ENCODE assay signal across 20 mouse cellular contexts in the genomic region with DNA sequence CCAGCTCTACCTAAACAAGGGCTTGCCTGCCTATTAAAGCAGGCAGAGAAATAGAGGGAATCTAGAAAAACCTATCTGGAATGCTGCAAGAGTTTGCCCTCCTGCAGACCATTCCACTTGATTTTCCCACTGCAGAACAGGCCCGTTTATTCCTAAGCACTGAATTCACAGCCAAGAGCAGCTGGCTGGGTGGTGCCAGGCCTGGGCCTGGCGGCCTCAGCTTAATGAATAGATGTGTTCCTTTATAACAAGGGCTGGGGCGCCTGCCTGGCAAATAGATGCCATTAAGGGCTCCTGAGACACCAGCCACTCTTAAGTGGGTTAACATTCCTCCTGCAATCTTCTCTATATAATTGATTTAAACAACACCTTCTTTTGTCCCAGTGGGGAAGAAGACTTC.
DNase-seq lines count a peak whose midpoint lies in the region; ATAC-seq and TF ChIP-seq lines count a peak whose summit lies in the region.
"Had no signal": no experiment of that assay in that cellular context is flagged by ENCODE, and none has a peak within 500 bp of the region (broad histone marks: within the 10 kb centered on the region; RNA-seq: fewer than 3 reads in every experiment).

No protein-coding gene starts in this region.

- H3K4me1 ChIP-seq in hindbrain, embryonic 15.5 days (replicated peaks) = peaks cover 50% of the 10 kb centered on the region
- H3K4me1 ChIP-seq in hindbrain, embryonic 12.5 days = peaks cover 39% of the 10 kb centered on the region
- H3K4me1 ChIP-seq in midbrain, postnatal 0 days (ENCODE audit: insufficient read depth, low read length) = peaks cover 3% of the 10 kb centered on the region; the same call in 1 of the 2 replicates
- peaks cover 38% of the 10 kb centered on the region for H3K4me1 ChIP-seq in midbrain, embryonic 15.5 days
- peaks cover 22% of the 10 kb centered on the region for H3K4me1 ChIP-seq in cortical plate, adult 2 months (ENCODE audit: control insufficient read depth, insufficient read depth, low read length)
- H3K4me1 ChIP-seq in forebrain, postnatal 0 days (ENCODE audit: insufficient read depth) = 0 out of 2 replicates have a peak, but pooled peaks cover 3% of the 10 kb centered on the region

- intact Hi-C loops in heart, postnatal 25 days (cut with DNase I) = loop anchor here (10.0 kb wide), 1 partner anchor 258 kb away; the partner anchor contains the start of gene Klf15

- no peak overlapping the region for H3K4me3 ChIP-seq in hindbrain, embryonic 15.5 days
- H3K4me3 ChIP-seq in hindbrain, embryonic 12.5 days = no peak overlapping the region
- H3K4me3 ChIP-seq in midbrain, postnatal 0 days (ENCODE audit: low read depth, low read length) = no peak overlapping the region
- no peak overlapping the region for H3K4me3 ChIP-seq in midbrain, embryonic 15.5 days
- no peak overlapping the region for H3K4me3 ChIP-seq in cortical plate, adult 2 months (ENCODE audit: insufficient read depth, low read length)
- no peak overlapping the region for H3K4me3 ChIP-seq in forebrain, postnatal 0 days (ENCODE audit: low read depth, low read length)
- H3K4me3 ChIP-seq: heart, embryonic 12.5 days; limb, embryonic 15.5 days; liver, embryonic 15.5 days had no signal

- DNase-seq in midbrain, postnatal 0 days (ENCODE audit: low spot score) = peak; percentile 58
- no peak for DNase-seq in forebrain, postnatal 0 days
- no peak for DNase-seq in embryo, embryonic 9.5 days (ENCODE audit: extremely low spot score)
- no peak for DNase-seq in heart, postnatal 25 days (ENCODE audit: low spot score)
- DNase-seq: adrenal gland, postnatal 10 days; cerebellum, adult 11 months; cerebellum, postnatal 25 days; heart, postnatal 14 days; kidney, adult 9 months; kidney, postnatal 25 days; lung, postnatal 10 days; right cerebral cortex, postnatal 4 days had no signal

- no peak for TF ChIP-seq POLR2A in cortical plate, adult 2 months (IDR thresholded peaks at IDR 0.05; ENCODE audit: extremely low read depth, insufficient read depth, low read length)

- ATAC-seq in hindbrain, embryonic 15.5 days (ENCODE audit: low FRiP score, low read depth) = no peak
- no peak for ATAC-seq in hindbrain, embryonic 12.5 days (ENCODE audit: low FRiP score)
- no peak for ATAC-seq in midbrain, postnatal 0 days (ENCODE audit: low FRiP score)
- no peak for ATAC-seq in midbrain, embryonic 15.5 days (replicated peaks)
- peak; percentile 63; the same call in 1 of the 2 replicates for ATAC-seq in forebrain, postnatal 0 days
- ATAC-seq: Patski had no signal

- peak overlapping the region; percentile 26 for H3K27ac ChIP-seq in hindbrain, embryonic 15.5 days (replicated peaks)
- no peak overlapping the region for H3K27ac ChIP-seq in hindbrain, embryonic 12.5 days
- H3K27ac ChIP-seq in midbrain, postnatal 0 days (ENCODE audit: low read depth, low read length) = no peak overlapping the region
- no peak overlapping the region for H3K27ac ChIP-seq in midbrain, embryonic 15.5 days
- H3K27ac ChIP-seq in cortical plate, adult 2 months (ENCODE audit: insufficient read depth, low read length) = peak overlapping the region; percentile 10; the same call in 1 of the 2 replicates
- no peak overlapping the region for H3K27ac ChIP-seq in forebrain, postnatal 0 days (ENCODE audit: low read depth, low read length)
- H3K27ac ChIP-seq: limb, embryonic 15.5 days; liver, embryonic 15.5 days had no signal

- TF ChIP-seq CTCF in midbrain, postnatal 0 days (IDR thresholded peaks at IDR 0.05) = no peak
- TF ChIP-seq CTCF in cortical plate, adult 2 months (IDR thresholded peaks at IDR 0.05; ENCODE audit: extremely low read depth, insufficient read depth, low read length) = no peak
- no peak for TF ChIP-seq CTCF in forebrain, postnatal 0 days (IDR thresholded peaks at IDR 0.05; ENCODE audit: low read depth)

- no peaks in the 10 kb centered on the region for H3K9me3 ChIP-seq in hindbrain, embryonic 15.5 days
- no peaks in the 10 kb centered on the region for H3K9me3 ChIP-seq in hindbrain, embryonic 12.5 days (replicated peaks)
- no peaks in the 10 kb centered on the region for H3K9me3 ChIP-seq in midbrain, postnatal 0 days (ENCODE audit: low read length)
- no peaks in the 10 kb centered on the region for H3K9me3 ChIP-seq in midbrain, embryonic 15.5 days
- H3K9me3 ChIP-seq in forebrain, postnatal 0 days (ENCODE audit: low read length) = no peaks in the 10 kb centered on the region
- H3K9me3 ChIP-seq: heart, embryonic 12.5 days; limb, embryonic 15.5 days; liver, embryonic 15.5 days had no signal

- H3K27me3 ChIP-seq in hindbrain, embryonic 15.5 days = no peaks in the 10 kb centered on the region
- no peaks in the 10 kb centered on the region for H3K27me3 ChIP-seq in hindbrain, embryonic 12.5 days
- H3K27me3 ChIP-seq in midbrain, postnatal 0 days (ENCODE audit: insufficient read depth, low read length) = no peaks in the 10 kb centered on the region
- no peaks in the 10 kb centered on the region for H3K27me3 ChIP-seq in midbrain, embryonic 15.5 days (replicated peaks)
- no peaks in the 10 kb centered on the region for H3K27me3 ChIP-seq in forebrain, postnatal 0 days (ENCODE audit: insufficient read depth, low read length)
- H3K27me3 ChIP-seq: heart, embryonic 12.5 days; limb, embryonic 15.5 days; liver, embryonic 15.5 days; Patski had no signal

- no peak overlapping the region for H3K4me2 ChIP-seq in hindbrain, embryonic 15.5 days
- H3K4me2 ChIP-seq in hindbrain, embryonic 12.5 days (replicated peaks) = no peak overlapping the region
- H3K4me2 ChIP-seq in midbrain, postnatal 0 days (ENCODE audit: low read depth, low read length, poor library complexity, severe bottlenecking) = no peak overlapping the region
- no peak overlapping the region for H3K4me2 ChIP-seq in midbrain, embryonic 15.5 days
- no peak overlapping the region for H3K4me2 ChIP-seq in forebrain, postnatal 0 days (ENCODE audit: low read depth)
- H3K4me2 ChIP-seq: heart, embryonic 12.5 days; limb, embryonic 15.5 days; liver, embryonic 15.5 days had no signal

- H3K36me3 ChIP-seq in hindbrain, embryonic 15.5 days = no peaks in the 10 kb centered on the region
- H3K36me3 ChIP-seq in hindbrain, embryonic 12.5 days = no peaks in the 10 kb centered on the region
- H3K36me3 ChIP-seq in midbrain, postnatal 0 days (ENCODE audit: insufficient read depth, low read length) = no peaks in the 10 kb centered on the region
- no peaks in the 10 kb centered on the region for H3K36me3 ChIP-seq in midbrain, embryonic 15.5 days (replicated peaks)
- H3K36me3 ChIP-seq in forebrain, postnatal 0 days (ENCODE audit: insufficient read depth) = no peaks in the 10 kb centered on the region
- H3K36me3 ChIP-seq: heart, embryonic 12.5 days; limb, embryonic 15.5 days; liver, embryonic 15.5 days had no signal

- WGBS in hindbrain, embryonic 15.5 days = 33% methylated on average over 3 of the region's 3 CpGs
- 54% methylated on average over 3 of the region's 3 CpGs for WGBS in hindbrain, embryonic 12.5 days
- WGBS in midbrain, postnatal 0 days = 49% methylated on average over 3 of the region's 3 CpGs
- 42% methylated on average over 3 of the region's 3 CpGs for WGBS in midbrain, embryonic 15.5 days
- WGBS in forebrain, postnatal 0 days = 19% methylated on average over 3 of the region's 3 CpGs

- H3K9ac ChIP-seq in hindbrain, embryonic 15.5 days = no peak overlapping the region
- no peak overlapping the region for H3K9ac ChIP-seq in hindbrain, embryonic 12.5 days
- no peak overlapping the region for H3K9ac ChIP-seq in midbrain, postnatal 0 days (replicated peaks; ENCODE audit: low read length, poor library complexity, severe bottlenecking)
- no peak overlapping the region for H3K9ac ChIP-seq in midbrain, embryonic 15.5 days
- H3K9ac ChIP-seq in forebrain, postnatal 0 days = no peak overlapping the region
- H3K9ac ChIP-seq: heart, embryonic 12.5 days; limb, embryonic 15.5 days; liver, embryonic 15.5 days had no signal

Comparison
In these comparisons a context has a peak if more than half of its experiments do, and no peak if none do; other contexts are left out.
1. H3K27ac ChIP-seq: peak in hindbrain, embryonic 15.5 days (single experiment) and cortical plate, adult 2 months (single experiment); none in hindbrain, embryonic 12.5 days (single experiment), midbrain, postnatal 0 days (single experiment), midbrain, embryonic 15.5 days (single experiment) and forebrain, postnatal 0 days (single experiment).